Comparison of ENCODE assay signal across 8 mouse cellular contexts in the genomic region with DNA sequence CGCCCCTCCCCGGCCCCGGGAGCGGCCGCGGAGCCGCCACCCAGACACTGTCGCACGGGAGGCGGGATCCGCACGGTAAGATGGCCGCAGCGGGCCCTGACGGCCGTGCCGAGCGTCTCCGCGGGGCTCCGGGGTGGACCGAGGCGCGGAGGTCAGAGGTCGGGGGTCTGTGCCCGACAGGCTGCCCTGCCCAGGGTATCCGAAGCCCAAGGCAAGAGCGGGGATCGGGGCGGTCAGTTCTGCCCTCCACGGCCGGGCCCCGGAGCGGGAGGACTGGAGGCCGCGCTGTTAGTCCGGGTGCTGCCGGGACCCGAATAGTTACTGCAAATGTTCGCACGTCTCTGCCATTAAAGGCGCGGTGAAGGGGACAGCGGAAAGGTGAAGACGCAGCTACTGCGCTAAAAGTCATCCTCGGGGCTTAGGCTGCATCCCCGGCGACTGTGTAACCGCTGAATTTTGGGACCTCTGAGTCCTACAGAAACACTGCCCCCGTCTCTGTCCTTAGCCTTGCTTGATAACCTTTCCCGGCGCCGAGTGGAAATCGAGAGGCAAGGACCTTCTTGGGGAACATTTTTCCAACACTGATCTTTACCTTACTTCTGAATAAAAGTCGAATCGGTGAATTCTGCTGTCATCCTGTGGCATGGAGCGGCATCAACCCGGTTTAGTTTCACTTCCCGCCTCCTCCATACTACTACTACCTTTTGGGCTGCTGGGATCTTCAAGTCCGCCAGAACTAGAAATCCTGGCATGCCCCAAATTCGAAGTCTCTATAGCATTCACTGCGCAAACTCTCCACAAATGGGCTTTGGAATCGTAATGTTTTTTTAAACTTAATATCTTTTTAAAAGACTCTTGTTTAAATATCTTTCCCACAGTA. TPM values are rescaled to one million over a fixed set of nuclear protein-coding genes. Genes with fewer than 3 reads are reported as not detected.
DNase-seq lines count a peak whose midpoint lies in the region; ATAC-seq and TF ChIP-seq lines count a peak whose summit lies in the region.

No protein-coding gene starts in this region.

- peak overlapping the region; percentile 99 for H3K4me3 ChIP-seq in heart, embryonic 11.5 days (ENCODE audit: low read depth, low read length)
- peak overlapping the region; percentile 98 for H3K4me3 ChIP-seq in embryonic facial prominence, embryonic 15.5 days (replicated peaks)
- H3K4me3 ChIP-seq in limb, embryonic 12.5 days (replicated peaks) = peak overlapping the region; percentile 99
- peak overlapping the region; percentile 93 for H3K4me3 ChIP-seq in small intestine, adult 2 months (ENCODE audit: low read depth, low read length)

- WGBS in heart, embryonic 11.5 days (ENCODE audit: insufficient replicate concordance) = 1% methylated on average over 63 of the region's 64 CpGs
- 2% methylated on average over 63 of the region's 64 CpGs for WGBS in embryonic facial prominence, embryonic 15.5 days
- WGBS in limb, embryonic 12.5 days = 3% methylated on average over 64 of the region's 64 CpGs
- 1% methylated on average over 63 of the region's 64 CpGs for WGBS in small intestine, adult 2 months

- peak; percentile 8; the same call in 1 of the 2 replicates for TF ChIP-seq CTCF in small intestine, adult 2 months (IDR thresholded peaks at IDR 0.05; ENCODE audit: extremely low read depth, insufficient read length, insufficient replicate concordance, low read depth, low read length)

- TF ChIP-seq POLR2A in small intestine, adult 2 months (IDR thresholded peaks at IDR 0.05; ENCODE audit: low read depth, low read length) = no peak

- intact Hi-C loops in heart, postnatal 10 days (cut with DNase I) = loop anchor here (2.0 kb wide), 1 partner anchor 32 kb away; no protein-coding TSS in a partner anchor

- peaks cover 9% of the 10 kb centered on the region; the same call in 1 of the 2 replicates for H3K36me3 ChIP-seq in heart, embryonic 11.5 days (ENCODE audit: control insufficient read depth, insufficient read depth, low read length)
- peaks cover 15% of the 10 kb centered on the region for H3K36me3 ChIP-seq in embryonic facial prominence, embryonic 15.5 days
- peaks cover 44% of the 10 kb centered on the region for H3K36me3 ChIP-seq in limb, embryonic 12.5 days
- peaks cover 8% of the 10 kb centered on the region for H3K36me3 ChIP-seq in small intestine, adult 2 months (ENCODE audit: control insufficient read depth, insufficient read depth, low read length)

- H3K9me3 ChIP-seq in heart, embryonic 11.5 days (replicated peaks; ENCODE audit: control insufficient read depth, low read length) = no peaks in the 10 kb centered on the region
- H3K9me3 ChIP-seq in embryonic facial prominence, embryonic 15.5 days (replicated peaks) = no peaks in the 10 kb centered on the region
- H3K9me3 ChIP-seq in limb, embryonic 12.5 days = no peaks in the 10 kb centered on the region

- DNase-seq in heart, postnatal 10 days = no peak
- DNase-seq in testis, postnatal 10 days (ENCODE audit: low spot score) = no peak
- no peak for DNase-seq in gastrocnemius, adult 18-20 months (ENCODE audit: low spot score)

- ATAC-seq in heart, embryonic 11.5 days (replicated peaks; ENCODE audit: insufficient number of reproducible peaks, low FRiP score, low TSS enrichment) = peak; percentile 54; the same call in 1 of the 2 replicates
- ATAC-seq in CD4-positive, CD25-positive, alpha-beta regulatory T cell, adult 4 months = peak; percentile 2
- ATAC-seq in embryonic facial prominence, embryonic 15.5 days (ENCODE audit: insufficient number of reproducible peaks, low FRiP score, low TSS enrichment, low read depth) = peak; percentile 44
- ATAC-seq in limb, embryonic 12.5 days (ENCODE audit: insufficient number of reproducible peaks, insufficient read depth, low FRiP score, low TSS enrichment, low read depth) = peak; percentile 33; the same call in 1 of the 2 replicates

- H3K27ac ChIP-seq in heart, embryonic 11.5 days (ENCODE audit: low read depth, low read length) = peak overlapping the region; percentile 92
- peak overlapping the region; percentile 90 for H3K27ac ChIP-seq in embryonic facial prominence, embryonic 15.5 days (replicated peaks)
- H3K27ac ChIP-seq in limb, embryonic 12.5 days = peak overlapping the region; percentile 88
- peak overlapping the region; percentile 89 for H3K27ac ChIP-seq in small intestine, adult 2 months (ENCODE audit: insufficient read depth, low read depth, low read length)

- peaks cover 19% of the 10 kb centered on the region for H3K4me1 ChIP-seq in heart, embryonic 11.5 days (ENCODE audit: control insufficient read depth, insufficient read depth, low read length)
- peaks cover 19% of the 10 kb centered on the region for H3K4me1 ChIP-seq in embryonic facial prominence, embryonic 15.5 days
- H3K4me1 ChIP-seq in limb, embryonic 12.5 days (replicated peaks) = peaks cover 20% of the 10 kb centered on the region
- peaks cover 7% of the 10 kb centered on the region for H3K4me1 ChIP-seq in small intestine, adult 2 months (ENCODE audit: control insufficient read depth, insufficient read depth, insufficient read length, low read length)

- H3K4me2 ChIP-seq in heart, embryonic 11.5 days = peak overlapping the region; percentile 80
- peak overlapping the region; percentile 61 for H3K4me2 ChIP-seq in embryonic facial prominence, embryonic 15.5 days (replicated peaks)
- H3K4me2 ChIP-seq in limb, embryonic 12.5 days = peak overlapping the region; percentile 81

- peak overlapping the region; percentile 99 for H3K9ac ChIP-seq in heart, embryonic 11.5 days (ENCODE audit: low read depth, low read length)
- H3K9ac ChIP-seq in embryonic facial prominence, embryonic 15.5 days = peak overlapping the region; percentile 99
- peak overlapping the region; percentile 98 for H3K9ac ChIP-seq in limb, embryonic 12.5 days (replicated peaks)

- H3K27me3 ChIP-seq in heart, embryonic 11.5 days (ENCODE audit: control insufficient read depth, insufficient read depth, low read length) = no peaks in the 10 kb centered on the region
- H3K27me3 ChIP-seq in embryonic facial prominence, embryonic 15.5 days = no peaks in the 10 kb centered on the region
- no peaks in the 10 kb centered on the region for H3K27me3 ChIP-seq in limb, embryonic 12.5 days
- H3K27me3 ChIP-seq in small intestine, adult 2 months (ENCODE audit: control insufficient read depth, insufficient read depth, low read length) = no peaks in the 10 kb centered on the region

RNA-seq across cellular contexts. Expression of a gene that starts 0.6 kb away (rescaled TPM):
- polyA plus RNA-seq in heart, embryonic 11.5 days (2014; fragmentation: Nextera tagmentation; extraction: Ambion mirVana) = 52.9 and 54.2 TPM in 2 replicates
- total RNA-seq in heart, postnatal 10 days (2021) = 10 to 100 TPM; 77.9 to 79.1 TPM
- polyA plus RNA-seq in CD4-positive, CD25-positive, alpha-beta regulatory T cell, adult 4 months (2017; shearing (Covaris generic)) = 10 to 100 TPM; 11.4 to 22.0 TPM
- polyA plus RNA-seq in embryonic facial prominence, embryonic 15.5 days (2015; fragmentation: Nextera tagmentation; extraction: Ambion mirVana) = 69.1 and 70.4 TPM in 2 replicates
- polyA plus RNA-seq in limb, embryonic 12.5 days (2016; fragmentation: Nextera tagmentation; extraction: Ambion mirVana) = 60.7 and 60.9 TPM in 2 replicates
- polyA plus RNA-seq in small intestine, adult 2 months (2012; rRNA removed) = 9.2 and 20.3 TPM in 2 replicates
- total RNA-seq in gastrocnemius, adult 18-20 months (2021) = 10 to 100 TPM; 31.7 to 36.7 TPM

RNA-seq across cellular contexts. Expression of a gene that starts 0.7 kb away (rescaled TPM):
- polyA plus RNA-seq in heart, embryonic 11.5 days (2014; fragmentation: Nextera tagmentation; extraction: Ambion mirVana) = 20.8 and 21.3 TPM in 2 replicates
- 10 to 100 TPM; 40.6 to 42.8 TPM for total RNA-seq in heart, postnatal 10 days (2021)
- 10 to 100 TPM; 49.7 to 73.1 TPM for polyA plus RNA-seq in CD4-positive, CD25-positive, alpha-beta regulatory T cell, adult 4 months (2017; shearing (Covaris generic))
- 28.1 and 28.6 TPM in 2 replicates for polyA plus RNA-seq in embryonic facial prominence, embryonic 15.5 days (2015; fragmentation: Nextera tagmentation; extraction: Ambion mirVana)
- 36.1 and 38.2 TPM in 2 replicates for polyA plus RNA-seq in limb, embryonic 12.5 days (2016; fragmentation: Nextera tagmentation; extraction: Ambion mirVana)
- 4.5 and 7.3 TPM in 2 replicates for polyA plus RNA-seq in small intestine, adult 2 months (2012; rRNA removed)
- total RNA-seq in gastrocnemius, adult 18-20 months (2021) = 10 to 100 TPM; 15.3 to 19.4 TPM

RNA-seq across cellular contexts. Expression of a gene that starts 14.5 kb away (rescaled TPM):
- 0.41 and 0.96 TPM in 2 replicates for polyA plus RNA-seq in heart, embryonic 11.5 days (2014; fragmentation: Nextera tagmentation; extraction: Ambion mirVana)
- total RNA-seq in heart, postnatal 10 days (2021) = under 1 TPM; 0.69 to 0.89 TPM
- 100 to 1,000 TPM in 1 of 2 experiments, 10 to 100 TPM in 1; 77.3 to 114 TPM for polyA plus RNA-seq in CD4-positive, CD25-positive, alpha-beta regulatory T cell, adult 4 months (2017; shearing (Covaris generic))
- polyA plus RNA-seq in embryonic facial prominence, embryonic 15.5 days (2015; fragmentation: Nextera tagmentation; extraction: Ambion mirVana) = 3.3 and 3.7 TPM in 2 replicates
- 0.45 and 0.52 TPM in 2 replicates for polyA plus RNA-seq in limb, embryonic 12.5 days (2016; fragmentation: Nextera tagmentation; extraction: Ambion mirVana)
- polyA plus RNA-seq in small intestine, adult 2 months (2012; rRNA removed) = 13.4 and 15.8 TPM in 2 replicates
- not detected for total RNA-seq in gastrocnemius, adult 18-20 months (2021)

Comparison
In these comparisons a context has a peak if more than half of its experiments do, and no peak if none do; other contexts are left out.
1. ATAC-seq: peak in every context shown above with its lines; median percentile 54 in heart, embryonic 11.5 days; 44 in embryonic facial prominence, embryonic 15.5 days; 33 in limb, embryonic 12.5 days; 2 in CD4-positive, CD25-positive, alpha-beta regulatory T cell, adult 4 months.